Mouse (Mus musculus): ENCODE measurements around the gene Ccdc92b.

DNA sequence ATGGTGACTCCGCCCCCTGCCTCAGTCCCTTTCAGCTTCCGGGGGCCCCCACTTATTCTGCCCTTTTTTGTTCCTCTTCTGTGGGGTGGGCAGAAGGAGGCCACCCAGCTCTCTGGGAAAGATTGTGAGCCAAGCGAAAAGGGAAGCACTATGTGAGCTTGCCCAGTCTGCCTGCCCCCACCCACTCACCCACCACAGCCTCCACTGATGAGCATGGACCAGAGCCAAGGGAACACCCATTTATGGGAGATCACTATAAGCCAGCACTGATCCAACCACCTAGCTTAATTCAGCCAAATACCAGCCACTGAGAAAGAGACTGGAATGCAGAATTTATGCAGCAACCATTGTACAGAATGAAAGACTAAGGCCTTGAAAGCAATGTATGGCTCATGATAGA is 43.5 kb upstream of the Ccdc92b start:
- TF ChIP-seq CTCF (conservative IDR thresholded peaks at IDR 0.05 in 1 of 2, IDR thresholded peaks at IDR 0.05 in 1 of 2; ENCODE audit: low read depth in 2 of 2, low read length in 2 of 2) (no peak), ETS1 (conservative IDR thresholded peaks at IDR 0.05; ENCODE audit: low read depth, low read length) (no peak), EP300 (IDR thresholded peaks at IDR 0.05; ENCODE audit: low read length) (no peak), CHD2 (IDR thresholded peaks at IDR 0.05; ENCODE audit: low read length) (no peak)

Measured in CH12.LX (cell line).